Mouse (Mus musculus): Measurements from ENCODE around the gene Map3k20. TPM values are rescaled to one million over a fixed set of nuclear protein-coding genes. Genes with fewer than 3 reads are reported as not detected.

Gene Map3k20
- polyA plus RNA-seq, 1 experiment from 2014 or later, result 8.6 TPM

DNA sequence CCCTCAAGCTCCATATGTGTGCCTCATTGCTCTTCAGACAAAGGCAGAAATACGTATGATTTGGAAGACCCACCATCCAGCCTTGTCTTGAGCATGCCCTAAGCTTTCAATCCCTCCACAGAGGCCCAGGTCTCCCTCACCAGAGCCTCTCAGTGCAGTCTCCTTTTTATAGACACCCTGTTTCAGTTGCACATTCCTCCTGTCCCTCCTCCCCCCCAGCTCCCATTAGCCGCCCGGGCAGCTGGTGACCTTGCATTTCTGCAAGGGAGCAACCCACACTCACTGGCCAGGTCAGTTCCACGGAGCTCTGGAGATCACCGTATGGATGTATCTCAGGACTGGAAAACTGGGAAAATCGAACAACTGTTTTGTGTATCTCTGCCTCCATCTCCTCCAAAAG, 105.0 kb downstream of the Map3k20 start:
- Histone ChIP-seq H3K9me3 (peaks cover 4% of the 10 kb centered on the region; the same call in 1 of the 2 replicates), H3K4me2 (replicated peaks) (no peak overlapping the region), H3K4me3 (no peak overlapping the region), H3K36me3 (peaks cover 2% of the 10 kb centered on the region; the same call in 1 of the 2 replicates), H3K9ac (replicated peaks) (no peak overlapping the region), H3K4me1 (peaks cover 8% of the 10 kb centered on the region; the same call in 1 of the 2 replicates), H3K27me3 (no peaks in the 10 kb centered on the region), H3K27ac (replicated peaks) (no peak overlapping the region)
- 77% methylated on average over 6 of the region's 6 CpGs for WGBS
- ATAC-seq (ENCODE audit: low FRiP score, low read depth), result no peak

DNA sequence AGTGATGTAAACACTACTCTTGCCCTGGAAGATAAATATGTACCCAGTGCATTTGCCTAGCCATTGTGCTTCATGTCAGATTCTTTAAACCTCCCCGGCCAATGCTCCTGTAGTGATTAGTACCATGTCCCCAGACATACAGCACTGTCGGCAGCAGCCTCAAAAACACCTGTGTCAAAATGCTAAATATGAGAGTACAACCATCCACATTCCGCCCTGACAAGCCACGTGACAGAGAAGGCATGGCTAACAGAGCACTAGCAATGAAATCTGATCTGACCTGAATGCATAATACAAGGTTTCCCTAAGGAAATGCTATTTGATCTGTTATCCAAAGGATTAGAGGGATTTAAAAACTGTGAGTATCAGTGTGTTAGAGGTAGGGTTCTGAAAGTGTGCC, 105.6 kb downstream of the Map3k20 start:
- Histone ChIP-seq H3K27me3 (no peaks in the 10 kb centered on the region), H3K27ac (replicated peaks) (no peak overlapping the region), H3K36me3 (peaks cover 6% of the 10 kb centered on the region; the same call in 1 of the 2 replicates), H3K9ac (replicated peaks) (no peak overlapping the region), H3K4me2 (replicated peaks) (no peak overlapping the region), H3K9me3 (peaks cover 9% of the 10 kb centered on the region; the same call in 1 of the 2 replicates), H3K4me3 (no peak overlapping the region), H3K4me1 (peaks cover 8% of the 10 kb centered on the region; the same call in 1 of the 2 replicates)
- 44% methylated on average over 4 of the region's 4 CpGs for WGBS
- peak; percentile 56; the same call in 1 of the 2 replicates for ATAC-seq (ENCODE audit: low FRiP score, low read depth)

DNA sequence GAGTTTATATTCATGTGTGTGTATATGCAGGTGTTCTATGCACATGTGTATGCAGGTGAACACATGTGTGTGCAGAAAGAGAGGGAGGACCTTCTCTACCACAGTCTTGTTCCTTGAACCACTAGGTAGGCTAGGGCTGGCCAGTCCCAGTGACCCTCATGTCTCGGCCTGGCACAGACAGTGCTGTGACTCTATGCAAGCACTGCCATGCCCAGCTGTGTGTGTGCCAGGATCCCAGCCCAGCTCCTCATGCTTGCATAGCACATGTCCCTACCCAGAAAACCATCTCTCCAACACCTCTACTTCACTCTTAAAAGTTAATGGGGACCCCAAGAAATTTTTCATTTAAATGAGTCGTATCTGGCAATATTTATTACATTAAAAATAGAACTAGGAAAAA, 106.3 kb downstream of the Map3k20 start:
- Histone ChIP-seq H3K27me3 (no peaks in the 10 kb centered on the region), H3K9me3 (peaks cover 11% of the 10 kb centered on the region; the same call in 1 of the 2 replicates), H3K27ac (replicated peaks) (no peak overlapping the region), H3K9ac (replicated peaks) (no peak overlapping the region), H3K4me2 (replicated peaks) (no peak overlapping the region), H3K4me3 (no peak overlapping the region), H3K4me1 (peaks cover 8% of the 10 kb centered on the region; the same call in 1 of the 2 replicates), H3K36me3 (peaks cover 6% of the 10 kb centered on the region; the same call in 1 of the 2 replicates)
- WGBS, result 94% methylated on average over 2 of the region's 2 CpGs
- no peak for ATAC-seq (ENCODE audit: low FRiP score, low read depth)

DNA sequence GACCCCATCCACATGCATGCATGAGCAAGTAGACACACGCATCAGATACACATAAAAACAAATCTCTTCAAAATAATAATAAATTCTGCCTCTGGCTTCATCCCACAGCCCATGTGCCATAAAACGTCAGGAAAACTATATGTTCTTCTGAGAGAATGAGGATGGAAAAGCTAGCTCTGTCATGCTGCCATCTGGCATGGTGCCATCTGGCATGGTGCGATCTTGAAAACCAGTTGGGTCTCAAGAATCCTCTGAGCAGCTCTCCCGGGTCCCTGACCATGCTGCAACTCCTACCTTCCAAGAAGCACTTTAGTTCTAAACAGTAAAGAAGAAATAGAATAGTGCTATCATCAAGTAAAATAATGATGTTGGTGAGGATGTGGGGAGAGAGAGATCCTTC, 106.9 kb downstream of the Map3k20 start:
- no peaks in the 10 kb centered on the region for H3K27me3 ChIP-seq
- WGBS, result 80% methylated on average over 4 of the region's 4 CpGs
- no peak overlapping the region for H3K4me3 ChIP-seq
- H3K4me2 ChIP-seq (replicated peaks), result no peak overlapping the region
- H3K36me3 ChIP-seq, result peaks cover 6% of the 10 kb centered on the region; the same call in 1 of the 2 replicates
- H3K9me3 ChIP-seq, result peaks cover 11% of the 10 kb centered on the region; the same call in 1 of the 2 replicates
- ATAC-seq (ENCODE audit: low FRiP score, low read depth), result no peak
- peaks cover 8% of the 10 kb centered on the region; the same call in 1 of the 2 replicates for H3K4me1 ChIP-seq
- H3K9ac ChIP-seq (replicated peaks), result no peak overlapping the region
- no peak overlapping the region for H3K27ac ChIP-seq (replicated peaks)

DNA sequence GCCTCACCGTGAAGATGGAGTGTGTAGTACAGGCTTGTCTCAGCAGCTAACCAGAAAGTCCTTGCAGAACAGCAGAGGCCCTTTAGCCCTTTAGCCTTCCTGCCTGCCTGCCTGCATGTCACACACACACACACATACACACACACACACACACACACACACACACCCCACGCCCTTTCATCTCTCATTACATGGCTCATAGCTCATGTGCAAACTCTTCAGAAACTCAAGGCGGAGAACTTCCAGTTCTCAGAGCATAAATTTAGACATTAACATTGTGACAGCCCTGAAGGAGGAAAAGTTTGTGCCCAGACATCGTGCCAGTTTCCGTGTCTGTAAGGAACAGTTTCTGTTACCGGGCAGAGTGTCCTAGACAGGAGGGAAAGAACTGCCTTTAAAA, 111.5 kb downstream of the Map3k20 start:
- Histone ChIP-seq H3K27me3 (no peaks in the 10 kb centered on the region), H3K4me3 (no peak overlapping the region), H3K4me1 (peaks cover 5% of the 10 kb centered on the region; the same call in 1 of the 2 replicates), H3K36me3 (peaks cover 6% of the 10 kb centered on the region; the same call in 1 of the 2 replicates), H3K27ac (replicated peaks) (no peak overlapping the region), H3K9me3 (peaks cover 11% of the 10 kb centered on the region; the same call in 1 of the 2 replicates), H3K4me2 (replicated peaks) (no peak overlapping the region), H3K9ac (replicated peaks) (no peak overlapping the region)
- WGBS, result 92% methylated on average over 6 of the region's 6 CpGs
- ATAC-seq (ENCODE audit: low FRiP score, low read depth), result no peak

DNA sequence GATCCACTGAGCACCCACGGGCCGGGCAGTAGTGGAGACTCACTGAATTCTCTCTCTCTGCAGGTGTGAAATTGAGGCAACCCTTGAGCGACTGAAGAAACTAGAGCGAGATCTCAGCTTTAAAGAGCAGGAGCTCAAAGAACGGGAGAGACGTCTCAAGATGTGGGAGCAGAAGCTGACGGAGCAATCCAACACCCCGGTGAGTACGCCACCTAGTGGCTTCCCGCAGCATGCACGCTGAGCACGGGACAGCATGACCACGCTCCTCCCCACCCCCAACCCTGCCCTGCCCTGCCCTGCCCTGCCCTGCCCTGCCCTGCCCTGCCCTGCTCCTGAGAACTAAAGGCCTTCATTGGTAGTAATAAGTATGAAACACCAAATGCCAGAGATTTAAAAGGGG, 112.8 kb downstream of the Map3k20 start:
- ATAC-seq (ENCODE audit: low FRiP score, low read depth), result no peak
- H3K27ac ChIP-seq (replicated peaks), result no peak overlapping the region
- no peak overlapping the region for H3K4me3 ChIP-seq
- 24% methylated on average over 13 of the region's 13 CpGs for WGBS
- H3K9me3 ChIP-seq, result peaks cover 11% of the 10 kb centered on the region; the same call in 1 of the 2 replicates
- peaks cover 5% of the 10 kb centered on the region; the same call in 1 of the 2 replicates for H3K4me1 ChIP-seq
- peaks cover 6% of the 10 kb centered on the region; the same call in 1 of the 2 replicates for H3K36me3 ChIP-seq
- no peak overlapping the region for H3K4me2 ChIP-seq (replicated peaks)
- no peak overlapping the region for H3K9ac ChIP-seq (replicated peaks)
- no peaks in the 10 kb centered on the region for H3K27me3 ChIP-seq

DNA sequence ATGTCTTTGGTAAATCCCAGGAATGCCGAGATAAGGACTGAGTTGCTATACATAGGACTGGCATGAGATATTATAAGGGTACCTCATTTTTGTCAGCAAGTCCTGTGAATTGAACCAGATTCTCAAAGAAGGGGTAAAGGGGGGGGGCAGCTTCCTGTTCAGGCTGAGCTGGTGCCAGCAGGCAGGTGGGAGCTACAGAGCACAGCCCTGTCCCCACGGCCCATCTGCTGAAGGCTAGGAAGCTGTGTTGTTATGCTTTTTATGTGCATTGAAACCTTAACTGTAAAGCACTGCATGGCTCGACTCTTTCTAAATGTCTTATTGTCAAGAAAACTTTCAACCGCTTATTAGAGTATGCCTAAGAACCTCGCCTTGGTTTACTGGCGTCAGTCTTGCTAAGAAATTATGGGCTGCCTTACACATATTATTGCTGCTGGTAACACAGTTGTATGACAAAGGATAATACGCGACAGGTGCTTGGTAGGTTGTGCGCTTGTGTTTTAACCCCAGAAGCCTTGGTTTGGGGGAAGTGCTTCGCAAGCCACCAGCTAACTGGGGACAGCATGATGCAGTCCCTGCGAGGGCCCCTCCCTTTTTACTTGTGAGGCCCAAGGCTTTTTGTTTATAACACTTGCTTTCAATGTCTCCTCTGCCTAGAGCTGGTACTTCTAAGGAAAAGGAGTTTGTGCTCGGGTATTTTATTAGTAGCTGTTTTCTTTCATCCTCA, 114.2 kb downstream of the Map3k20 start:
- Histone ChIP-seq H3K9me3 (peaks cover 11% of the 10 kb centered on the region; the same call in 1 of the 2 replicates), H3K4me1 (peaks cover 5% of the 10 kb centered on the region; the same call in 1 of the 2 replicates), H3K27ac (replicated peaks) (no peak overlapping the region), H3K9ac (replicated peaks) (no peak overlapping the region), H3K4me2 (replicated peaks) (no peak overlapping the region), H3K4me3 (no peak overlapping the region), H3K27me3 (no peaks in the 10 kb centered on the region), H3K36me3 (peaks cover 6% of the 10 kb centered on the region; the same call in 1 of the 2 replicates)
- no peak for ATAC-seq (ENCODE audit: low FRiP score, low read depth)
- WGBS, result 81% methylated on average over 12 of the region's 12 CpGs

DNA sequence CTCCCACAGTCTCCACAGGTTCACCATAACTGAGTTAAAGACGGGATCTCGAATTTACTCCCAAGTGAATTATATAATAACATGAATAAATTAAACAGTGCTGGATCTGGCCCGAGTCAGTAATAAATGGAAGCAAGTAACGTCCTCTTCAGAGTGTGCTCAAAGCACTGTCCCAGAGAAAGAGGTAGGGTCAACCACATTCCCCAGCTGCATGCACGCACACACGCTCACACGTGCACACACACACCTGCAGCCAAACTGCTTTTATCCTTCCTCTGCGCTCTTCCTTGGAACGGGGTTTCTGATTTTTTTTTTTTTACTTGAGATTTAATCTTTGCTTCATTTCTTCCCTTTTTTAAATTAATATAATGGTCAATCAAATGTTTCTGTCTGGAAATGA, 115.9 kb downstream of the Map3k20 start:
- H3K36me3 ChIP-seq, result no peaks in the 10 kb centered on the region
- no peak for ATAC-seq (ENCODE audit: low FRiP score, low read depth)
- H3K4me3 ChIP-seq, result no peak overlapping the region
- H3K9me3 ChIP-seq, result no peaks in the 10 kb centered on the region
- WGBS, result 87% methylated on average over 9 of the region's 9 CpGs
- H3K4me2 ChIP-seq (replicated peaks), result no peak overlapping the region
- no peaks in the 10 kb centered on the region for H3K27me3 ChIP-seq
- H3K27ac ChIP-seq (replicated peaks), result no peak overlapping the region
- H3K9ac ChIP-seq (replicated peaks), result no peak overlapping the region
- H3K4me1 ChIP-seq, result peaks cover 5% of the 10 kb centered on the region; the same call in 1 of the 2 replicates

DNA sequence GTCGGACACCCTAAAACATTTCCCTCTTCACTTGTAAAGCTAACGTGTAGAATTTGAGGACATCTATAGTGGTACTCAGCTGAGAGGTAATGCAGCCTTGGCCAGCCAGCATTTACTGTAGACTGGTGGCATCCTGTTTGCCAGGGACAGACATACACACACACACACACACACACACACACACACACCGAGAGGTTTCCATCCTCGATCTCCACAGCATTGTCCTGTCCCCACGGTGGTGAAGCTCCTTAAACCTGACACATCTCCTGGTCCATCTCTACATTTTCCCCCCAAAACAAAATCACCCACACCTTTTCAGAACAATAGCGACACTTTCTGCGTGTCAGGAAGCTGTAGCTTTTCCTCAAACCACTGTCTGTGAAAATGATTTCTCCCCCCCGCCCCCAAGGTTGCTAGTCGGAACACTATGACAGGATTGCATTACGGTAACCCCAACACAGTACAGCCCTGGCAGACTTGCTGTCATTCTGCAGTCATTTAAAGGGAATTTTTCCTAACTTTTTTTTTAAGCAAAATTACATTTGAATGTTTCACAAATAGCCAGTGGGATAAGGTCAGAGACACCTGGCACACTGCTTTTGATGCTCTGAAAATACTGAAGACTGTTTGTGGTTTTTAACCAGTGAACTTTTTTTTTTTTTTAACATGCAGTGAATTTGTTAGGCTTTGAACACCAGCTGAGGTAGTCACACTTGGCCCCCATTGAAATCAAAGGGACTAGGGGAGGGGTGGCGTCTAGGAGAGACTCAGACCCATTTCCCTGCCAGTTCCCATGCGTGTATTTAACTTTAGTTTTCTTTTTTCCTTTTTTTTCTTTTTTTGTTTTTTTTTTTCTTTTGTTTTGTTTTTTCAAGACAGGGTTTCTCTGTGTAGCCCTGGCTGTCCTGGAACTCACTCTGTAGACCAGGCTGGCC, 120.5 kb downstream of the Map3k20 start:
- no peak overlapping the region for H3K27ac ChIP-seq (replicated peaks)
- WGBS, result 90% methylated on average over 12 of the region's 12 CpGs

DNA sequence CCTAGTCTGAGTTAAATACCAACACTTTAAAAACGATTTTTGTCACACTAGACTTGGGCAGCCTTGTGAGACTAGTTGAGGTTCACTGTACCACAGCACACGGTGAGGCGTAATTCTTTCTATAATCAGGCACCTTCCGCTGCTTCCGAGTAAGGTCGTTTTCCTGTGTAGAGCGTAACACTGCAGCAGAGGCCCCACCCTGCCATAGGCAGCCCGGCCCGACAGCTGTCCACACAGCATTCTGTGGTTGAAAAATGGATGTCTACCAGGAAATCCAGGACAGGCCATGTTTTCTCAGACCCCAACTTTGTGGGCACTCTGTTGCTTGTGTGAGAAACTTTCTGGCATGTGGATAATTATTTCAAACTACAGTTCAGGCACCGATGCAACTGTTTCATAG, 121.3 kb downstream of the Map3k20 start:
- Histone ChIP-seq H3K4me1 (peaks cover 10% of the 10 kb centered on the region), H3K4me3 (no peak overlapping the region), H3K36me3 (no peaks in the 10 kb centered on the region), H3K9me3 (no peaks in the 10 kb centered on the region), H3K27ac (replicated peaks) (peak overlapping the region; percentile 56; the same call in 1 of the 2 replicates), H3K4me2 (replicated peaks) (no peak overlapping the region), H3K9ac (replicated peaks) (no peak overlapping the region), H3K27me3 (no peaks in the 10 kb centered on the region)
- 84% methylated on average over 10 of the region's 10 CpGs for WGBS
- ATAC-seq (ENCODE audit: low FRiP score, low read depth), result no peak

More for the DNA sequence above, 120.5 kb downstream of the Map3k20 start:
- no peaks in the 10 kb centered on the region for H3K36me3 ChIP-seq
- peaks cover 10% of the 10 kb centered on the region for H3K4me1 ChIP-seq
- no peak overlapping the region for H3K9ac ChIP-seq (replicated peaks)
- ATAC-seq (ENCODE audit: low FRiP score, low read depth), result no peak
- H3K4me2 ChIP-seq (replicated peaks), result no peak overlapping the region
- H3K27me3 ChIP-seq, result no peaks in the 10 kb centered on the region
- no peak overlapping the region for H3K4me3 ChIP-seq
- H3K9me3 ChIP-seq, result no peaks in the 10 kb centered on the region

DNA sequence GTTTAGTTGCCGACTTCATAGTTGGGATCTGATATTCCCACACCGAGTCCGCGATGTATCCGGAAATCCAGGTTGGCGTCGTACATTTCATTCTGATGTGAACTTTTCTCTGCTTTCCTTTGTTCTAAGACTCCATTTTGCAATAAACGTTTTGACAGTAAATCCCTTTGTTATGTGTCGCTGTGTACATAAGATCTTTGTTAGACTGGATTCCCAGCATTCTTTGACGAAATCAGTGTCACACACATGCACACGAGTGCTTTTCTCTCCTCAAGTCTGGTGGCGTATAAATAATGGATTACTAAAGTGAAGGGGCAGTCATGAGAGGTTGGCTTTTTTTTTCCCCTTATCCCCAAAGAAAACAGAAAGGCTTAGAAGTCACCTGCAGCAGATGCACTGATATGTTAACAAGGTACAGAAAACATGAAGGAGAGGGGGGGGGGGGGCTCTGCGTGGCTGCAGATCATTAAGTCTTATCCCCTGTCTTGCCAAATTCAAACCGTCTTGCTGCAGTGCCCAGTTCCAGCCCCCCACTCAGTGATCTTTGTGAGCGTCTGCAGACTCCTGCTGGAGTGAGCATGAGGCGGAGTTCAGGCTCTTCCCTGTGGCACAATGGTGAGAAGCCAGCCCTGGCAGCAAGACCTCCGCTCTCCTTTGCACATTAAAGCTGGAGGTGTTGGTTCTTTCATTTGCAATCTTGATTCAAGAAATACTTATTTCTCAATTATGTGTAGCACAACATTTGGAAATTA, 122.1 kb downstream of the Map3k20 start:
- no peak overlapping the region for H3K4me2 ChIP-seq (replicated peaks)
- H3K27me3 ChIP-seq, result no peaks in the 10 kb centered on the region
- no peaks in the 10 kb centered on the region for H3K9me3 ChIP-seq
- no peak overlapping the region for H3K4me3 ChIP-seq
- WGBS, result 47% methylated on average over 17 of the region's 17 CpGs
- H3K4me1 ChIP-seq, result peaks cover 10% of the 10 kb centered on the region
- no peak overlapping the region for H3K9ac ChIP-seq (replicated peaks)
- peak overlapping the region; percentile 56 for H3K27ac ChIP-seq (replicated peaks)
- no peak for ATAC-seq (ENCODE audit: low FRiP score, low read depth)
- no peaks in the 10 kb centered on the region for H3K36me3 ChIP-seq
